Mouse (Mus musculus) testis, postnatal 14 days (tissue): Measurements from ENCODE around the gene Rhox2f.
"Not testable (repeated sequence)": the region's sequence is repeated elsewhere in the genome, so short reads cannot be mapped to it uniquely, and the experiment has no call there.

ENCODE experiments used
- DNase-seq: peaks from one replicate; pipeline ENCODE4 v3.0.0; 2021; ENCODE audit warnings: low spot score

Rhox2f gene

DNA sequence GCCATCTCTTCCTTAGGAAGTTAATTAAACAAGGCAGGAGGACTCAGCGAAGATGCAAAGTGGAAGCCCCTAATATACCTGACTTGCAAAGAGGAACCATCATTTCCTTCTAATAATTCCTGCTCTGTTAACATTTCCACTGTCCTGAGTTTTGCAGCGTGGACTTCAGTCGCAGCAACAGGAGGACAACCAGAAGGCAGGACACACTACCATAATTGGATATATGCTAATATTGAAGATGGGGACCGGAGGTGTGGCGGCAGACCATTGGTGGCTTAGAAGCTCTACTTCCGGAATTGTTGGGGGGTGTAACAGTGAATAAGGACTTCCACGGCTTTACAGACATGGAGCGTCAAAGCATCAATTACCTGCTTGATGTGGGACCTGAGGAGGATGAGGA lies at the start of gene Rhox2f:
TSS of gene Rhox2f (plus strand) at position 301 of the 400 bp plus-strand sequence.
- not testable (repeated sequence) for DNase-seq

DNA sequence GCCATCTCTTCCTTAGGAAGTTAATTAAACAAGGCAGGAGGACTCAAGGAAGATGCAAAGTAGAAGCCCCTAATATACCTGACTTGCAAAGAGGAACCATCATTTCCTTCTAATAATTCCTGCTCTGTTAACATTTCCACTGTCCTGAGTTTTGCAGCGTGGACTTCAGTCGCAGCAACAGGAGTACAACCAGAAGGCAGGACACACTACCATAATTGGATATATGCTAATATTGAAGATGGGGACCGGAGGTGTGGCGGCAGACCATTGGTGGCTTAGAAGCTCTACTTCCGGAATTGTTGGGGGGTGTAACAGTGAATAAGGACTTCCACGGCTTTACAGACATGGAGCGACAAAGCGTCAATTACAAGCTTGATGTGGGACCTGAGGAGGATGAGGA lies 41.1 kb upstream of the Rhox2f start, which contains the start of gene Rhox2e:
TSS of gene Rhox2e (plus strand) at position 301 of the 400 bp plus-strand sequence.
- DNase-seq = not testable (repeated sequence)

DNA sequence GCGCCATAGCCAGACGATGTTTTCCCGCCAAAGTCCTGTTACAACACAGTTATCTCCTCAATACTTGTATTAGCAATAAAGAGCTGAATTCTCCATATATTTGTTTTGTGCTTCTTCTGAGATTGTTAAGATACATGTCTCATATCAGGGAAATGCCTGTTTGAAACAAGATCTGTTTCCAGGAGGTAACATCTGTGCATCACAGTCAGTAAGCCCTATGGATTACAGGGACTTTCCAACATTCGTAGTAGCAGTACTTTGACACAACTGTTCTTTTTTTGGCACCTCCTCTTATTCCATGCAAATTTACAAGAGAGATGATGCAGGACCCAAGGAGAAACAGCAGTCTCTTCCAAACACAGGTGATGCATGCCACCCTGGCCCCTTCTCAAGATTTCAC lies 29.5 kb upstream of the Rhox2f start, which contains the start of gene Rhox3e:
TSS of gene Rhox3e (plus strand) at position 301 of the 400 bp plus-strand sequence.
- not testable (repeated sequence) for DNase-seq

DNA sequence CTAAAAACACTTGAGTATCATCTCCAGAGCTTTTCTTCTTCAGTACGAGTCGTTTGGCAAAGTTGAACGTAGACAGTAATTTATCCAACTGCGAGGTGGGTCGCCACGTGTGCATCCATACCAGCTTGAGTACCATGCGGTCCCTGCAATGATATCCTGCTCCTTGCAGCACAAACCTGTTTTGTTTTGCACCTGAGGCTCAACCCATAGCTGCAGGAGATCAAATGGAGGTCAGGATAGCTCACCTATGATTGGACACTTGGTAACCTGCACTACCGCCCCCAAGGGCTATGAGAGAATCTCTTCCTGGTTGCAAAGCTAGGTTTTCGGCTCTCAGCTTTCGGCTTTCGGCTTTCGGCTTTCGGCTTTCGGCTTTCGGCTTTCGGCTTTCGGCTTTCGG lies 14.1 kb upstream of the Rhox2f start, which contains the start of gene Rhox4e:
TSS of gene Rhox4e (plus strand) at position 301 of the 400 bp plus-strand sequence.
- DNase-seq = not testable (repeated sequence)

DNA sequence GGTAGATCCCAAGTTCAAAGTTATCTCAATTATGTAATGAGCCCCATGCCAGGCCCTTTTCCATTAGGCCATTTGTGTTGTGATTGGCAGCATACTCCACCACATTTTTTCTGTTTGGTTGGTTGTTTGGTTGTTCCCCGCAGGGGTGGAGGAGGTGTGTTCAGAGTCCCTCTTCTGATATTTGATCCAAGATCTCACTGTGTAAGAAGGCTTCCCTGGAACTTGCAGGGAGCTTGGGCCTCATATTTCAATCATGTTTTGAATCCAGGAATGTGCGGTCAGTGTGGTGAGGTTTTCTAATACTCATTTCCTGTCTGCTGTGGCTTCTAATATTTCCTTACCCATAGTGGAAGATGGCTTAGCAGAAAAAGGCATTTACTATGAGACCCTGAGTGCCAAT lies 1.4 kb downstream of the Rhox2f start:
- not testable (repeated sequence) for DNase-seq

DNA sequence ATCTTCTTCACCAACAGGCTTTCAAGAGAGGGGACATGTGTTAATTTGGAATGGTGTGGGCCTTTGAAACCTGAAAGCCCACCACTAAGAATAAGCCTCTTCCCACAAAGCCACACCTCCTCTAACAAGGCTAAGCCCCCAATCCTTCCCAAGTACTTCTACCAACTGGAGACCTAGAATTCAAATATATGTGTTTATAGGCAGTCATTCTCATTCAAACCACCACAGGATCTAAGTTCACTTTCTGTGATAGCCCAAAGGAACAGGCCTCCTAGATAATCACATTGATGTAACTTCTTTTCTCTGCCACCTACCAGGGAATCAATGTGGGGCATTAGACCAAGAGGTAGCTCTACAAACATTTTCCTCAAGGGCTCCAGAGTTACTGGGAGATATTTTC lies 9.5 kb downstream of the Rhox2f start, which contains the start of gene Rhox3f:
TSS of gene Rhox3f (plus strand) at position 301 of the 400 bp plus-strand sequence.
- DNase-seq = not testable (repeated sequence)

DNA sequence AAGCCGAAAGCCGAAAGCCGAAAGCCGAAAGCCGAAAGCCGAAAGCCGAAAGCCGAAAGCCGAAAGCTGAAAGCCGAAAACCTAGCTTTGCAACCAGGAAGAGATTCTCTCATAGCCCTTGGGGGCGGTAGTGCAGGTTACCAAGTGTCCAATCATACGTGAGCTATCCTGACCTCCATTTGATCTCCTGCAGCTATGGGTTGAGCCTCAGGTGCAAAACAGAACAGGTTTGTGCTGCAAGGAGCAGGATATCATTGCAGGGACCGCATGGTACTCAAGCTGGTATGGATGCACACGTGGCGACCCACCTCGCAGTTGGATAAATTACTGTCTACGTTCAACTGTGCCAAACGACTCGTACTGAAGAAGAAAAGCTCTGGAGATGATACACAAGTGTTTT lies 36.4 kb downstream of the Rhox2f start, which contains the start of gene Rhox4f:
TSS of gene Rhox4f (minus strand) at position 101 of the 400 bp plus-strand sequence.
- not testable (repeated sequence) for DNase-seq
